Mouse (Mus musculus): ENCODE results near the gene Lce1a2. TPM values are rescaled to one million over a fixed set of nuclear protein-coding genes. Genes with fewer than 3 reads are reported as not detected.

The Lce1a2 gene
- polyA plus RNA-seq, 1 experiment from 2014 or later = not detected

- no peaks in the 10 kb centered on the region for H3K4me1 ChIP-seq (replicated peaks; ENCODE audit: control insufficient read depth, insufficient read depth, low read length)
- no peaks in the 10 kb centered on the region for H3K36me3 ChIP-seq (ENCODE audit: control insufficient read depth, insufficient read depth, low read length)
- no peaks in the 10 kb centered on the region for H3K9me3 ChIP-seq (ENCODE audit: control insufficient read depth, low read length)
These were observed 30.3 kb downstream of the Lce1a2 start for GRCm38 (mm10) chr3:92639854-92640253.

DNA sequence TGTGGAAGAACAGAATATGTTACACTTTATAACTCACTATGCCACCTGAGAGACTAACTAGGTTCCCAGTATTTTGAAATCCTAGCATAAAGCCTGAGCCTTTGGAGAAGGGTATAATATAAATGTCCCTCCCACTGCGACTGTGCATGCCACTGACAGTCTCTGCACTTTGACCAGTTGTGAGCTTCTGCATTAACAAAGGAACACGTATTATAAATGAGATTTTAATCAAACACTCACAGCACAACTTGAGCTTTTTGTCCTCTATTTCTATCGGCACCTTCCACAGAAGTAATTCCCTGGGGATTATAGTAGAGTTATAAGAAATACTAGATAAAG lies 31.5 kb downstream of the Lce1a2 start:
- Histone ChIP-seq H3K36me3 (ENCODE audit: control insufficient read depth, insufficient read depth, low read length) (no peaks in the 10 kb centered on the region), H3K9ac (ENCODE audit: low read length) (no peak overlapping the region), H3K27ac (ENCODE audit: low read length) (no peak overlapping the region), H3K4me3 (ENCODE audit: low read length) (no peak overlapping the region), H3K4me1 (replicated peaks; ENCODE audit: control insufficient read depth, insufficient read depth, low read length) (no peaks in the 10 kb centered on the region), H3K27me3 (ENCODE audit: control insufficient read depth, insufficient read depth, low read depth, low read length) (no peaks in the 10 kb centered on the region), H3K4me2 (ENCODE audit: low read depth, low read length) (no peak overlapping the region), H3K9me3 (ENCODE audit: control insufficient read depth, low read length) (no peaks in the 10 kb centered on the region)
- WGBS = 66% methylated on average over 3 of the region's 3 CpGs
- ATAC-seq (ENCODE audit: low read depth) = no peak

More at GRCm38 (mm10) chr3:92639854-92640253, 30.3 kb downstream of the Lce1a2 start:
- Histone ChIP-seq H3K27ac (ENCODE audit: low read length) (no peak overlapping the region), H3K27me3 (ENCODE audit: control insufficient read depth, insufficient read depth, low read depth, low read length) (no peaks in the 10 kb centered on the region), H3K4me2 (ENCODE audit: low read depth, low read length) (no peak overlapping the region), H3K4me3 (ENCODE audit: low read length) (no peak overlapping the region), H3K9ac (ENCODE audit: low read length) (no peak overlapping the region)
- 89% methylated on average over 15 of the region's 15 CpGs for WGBS
- no peak for ATAC-seq (ENCODE audit: low read depth)

DNA sequence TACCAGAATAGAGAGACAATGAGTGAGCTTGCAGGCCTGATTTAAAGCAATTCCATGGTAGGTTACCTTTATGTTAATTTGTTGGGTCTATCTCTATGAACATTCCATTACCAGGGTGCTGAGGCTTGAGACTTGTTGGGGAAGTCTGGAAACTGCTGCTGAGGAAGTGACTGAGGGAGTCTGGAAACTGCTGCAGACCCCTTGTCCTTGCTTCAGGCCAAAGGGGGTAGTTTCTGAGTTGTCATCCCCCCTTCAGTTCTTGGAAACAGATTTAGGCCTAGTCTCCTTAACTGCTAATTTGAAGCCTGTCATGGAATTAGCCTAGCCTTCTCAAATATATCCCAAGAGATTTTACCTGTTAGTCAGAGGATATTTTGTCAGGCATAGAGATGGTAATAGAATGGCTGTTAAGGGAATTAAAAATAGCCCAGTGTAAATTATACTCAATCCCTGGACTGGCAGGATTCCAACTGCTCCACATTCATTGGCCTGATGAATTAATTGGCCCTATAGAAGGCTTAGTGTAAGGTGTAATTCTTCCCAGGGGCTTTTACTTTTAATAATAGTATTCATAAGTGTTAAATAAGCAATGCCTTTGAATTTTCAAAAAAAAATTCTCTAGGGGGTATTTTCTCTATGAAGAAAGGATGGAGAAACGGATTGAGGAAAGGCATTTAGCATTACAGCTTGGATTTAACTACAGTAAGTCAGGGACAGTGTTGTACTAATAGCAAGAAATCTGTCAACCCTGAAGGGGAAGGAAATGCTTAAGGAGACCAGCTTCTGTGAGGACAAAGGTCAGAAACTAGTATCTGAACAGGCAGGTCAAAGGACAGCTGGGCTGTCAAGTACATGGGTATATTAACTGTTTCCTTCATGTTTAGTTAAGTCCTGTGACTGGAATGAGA lies 32.1 kb downstream of the Lce1a2 start:
- no peak overlapping the region for H3K4me2 ChIP-seq (ENCODE audit: low read depth, low read length)
- WGBS = 56% methylated on average over 1 of the region's 1 CpGs

GRCm38 (mm10) chr3:92621560-92621959 lies 48.6 kb downstream of the Lce1a2 start, which contains the start of gene Lce6a:
Gene Lce6a (minus strand): TSS chr3:92621660.
- 39% methylated on average over 2 of the region's 2 CpGs for WGBS

More for the DNA sequence above, 32.1 kb downstream of the Lce1a2 start:
- no peak for ATAC-seq (ENCODE audit: low read depth)
- H3K36me3 ChIP-seq (ENCODE audit: control insufficient read depth, insufficient read depth, low read length) = no peaks in the 10 kb centered on the region
- H3K27me3 ChIP-seq (ENCODE audit: control insufficient read depth, insufficient read depth, low read depth, low read length) = no peaks in the 10 kb centered on the region
- no peak overlapping the region for H3K4me3 ChIP-seq (ENCODE audit: low read length)
- H3K4me1 ChIP-seq (replicated peaks; ENCODE audit: control insufficient read depth, insufficient read depth, low read length) = no peaks in the 10 kb centered on the region
- no peak overlapping the region for H3K27ac ChIP-seq (ENCODE audit: low read length)
- no peaks in the 10 kb centered on the region for H3K9me3 ChIP-seq (ENCODE audit: control insufficient read depth, low read length)
- H3K9ac ChIP-seq (ENCODE audit: low read length) = no peak overlapping the region

More at GRCm38 (mm10) chr3:92621560-92621959, 48.6 kb downstream of the Lce1a2 start, which contains the start of gene Lce6a:
- Histone ChIP-seq H3K4me2 (ENCODE audit: low read depth, low read length) (no peak within 1 kb of the TSS), H3K36me3 (ENCODE audit: control insufficient read depth, insufficient read depth, low read length) (no peaks in the 10 kb centered on the region), H3K9me3 (ENCODE audit: control insufficient read depth, low read length) (no peaks in the 10 kb centered on the region), H3K4me3 (ENCODE audit: low read length) (no peak within 1 kb of the TSS), H3K4me1 (replicated peaks; ENCODE audit: control insufficient read depth, insufficient read depth, low read length) (no peaks in the 10 kb centered on the region), H3K27me3 (ENCODE audit: control insufficient read depth, insufficient read depth, low read depth, low read length) (no peaks in the 10 kb centered on the region), H3K27ac (ENCODE audit: low read length) (no peak within 1 kb of the TSS), H3K9ac (ENCODE audit: low read length) (no peak within 1 kb of the TSS)
- ATAC-seq (ENCODE audit: low read depth) = no peak

Other genes starting within 250 kb of the Lce1a2 start
- gene Gm9774, start 240.9 kb downstream of the Lce1a2 start, polyA plus RNA-seq (2015; fragmentation: Nextera tagmentation; extraction: Ambion mirVana) = 7.8 and 10.3 TPM in 2 replicates
- gene Sprr2k, start 237.7 kb downstream of the Lce1a2 start, polyA plus RNA-seq (2015; fragmentation: Nextera tagmentation; extraction: Ambion mirVana) = not detected in 2 replicates
- 0.79 TPM in 1 of 2 replicates, not detected in the other for gene Sprr1b, start 231.5 kb downstream of the Lce1a2 start, polyA plus RNA-seq (2015; fragmentation: Nextera tagmentation; extraction: Ambion mirVana)
- gene Sprr3, start 211.6 kb downstream of the Lce1a2 start, polyA plus RNA-seq (2015; fragmentation: Nextera tagmentation; extraction: Ambion mirVana) = not detected in 2 replicates
- gene Sprr1a, start 184.4 kb downstream of the Lce1a2 start, polyA plus RNA-seq (2015; fragmentation: Nextera tagmentation; extraction: Ambion mirVana) = 0.97 and 2.8 TPM in 2 replicates
- not detected in 2 replicates for gene Sprr4, start 169.8 kb downstream of the Lce1a2 start, polyA plus RNA-seq (2015; fragmentation: Nextera tagmentation; extraction: Ambion mirVana)
- gene 2310046K23Rik, start 135.8 kb downstream of the Lce1a2 start, polyA plus RNA-seq (2015; fragmentation: Nextera tagmentation; extraction: Ambion mirVana) = not detected in 2 replicates
- 0.64 TPM in 1 of 2 replicates, not detected in the other for gene Ivl, start 96.6 kb downstream of the Lce1a2 start, polyA plus RNA-seq (2015; fragmentation: Nextera tagmentation; extraction: Ambion mirVana)
- gene Smcp, start 81.3 kb downstream of the Lce1a2 start, polyA plus RNA-seq (2015; fragmentation: Nextera tagmentation; extraction: Ambion mirVana) = not detected in 2 replicates
- not detected in 2 replicates for gene 2210017I01Rik, start 62.8 kb downstream of the Lce1a2 start, polyA plus RNA-seq (2015; fragmentation: Nextera tagmentation; extraction: Ambion mirVana)
- not detected in 2 replicates for gene Lce6a, start 48.7 kb downstream of the Lce1a2 start, polyA plus RNA-seq (2015; fragmentation: Nextera tagmentation; extraction: Ambion mirVana)
- gene Lce1a1, start 22.0 kb downstream of the Lce1a2 start, polyA plus RNA-seq (2015; fragmentation: Nextera tagmentation; extraction: Ambion mirVana) = 0.31 TPM in 1 of 2 replicates, not detected in the other
- gene Lce1b, start 13.4 kb downstream of the Lce1a2 start, polyA plus RNA-seq (2015; fragmentation: Nextera tagmentation; extraction: Ambion mirVana) = not detected in 2 replicates
- not detected in 2 replicates for gene Lce1c, start 8.9 kb upstream of the Lce1a2 start, polyA plus RNA-seq (2015; fragmentation: Nextera tagmentation; extraction: Ambion mirVana)
- not detected in 2 replicates for gene Lce1d, start 16.9 kb upstream of the Lce1a2 start, polyA plus RNA-seq (2015; fragmentation: Nextera tagmentation; extraction: Ambion mirVana)
- not detected in 2 replicates for gene Lce1e, start 38.8 kb upstream of the Lce1a2 start, polyA plus RNA-seq (2015; fragmentation: Nextera tagmentation; extraction: Ambion mirVana)
- not detected in 2 replicates for gene Lce1f, start 50.0 kb upstream of the Lce1a2 start, polyA plus RNA-seq (2015; fragmentation: Nextera tagmentation; extraction: Ambion mirVana)
- gene Gm38119, start 68.8 kb upstream of the Lce1a2 start, polyA plus RNA-seq (2015; fragmentation: Nextera tagmentation; extraction: Ambion mirVana) = not detected in 2 replicates
- gene Lce1g, start 82.0 kb upstream of the Lce1a2 start, polyA plus RNA-seq (2015; fragmentation: Nextera tagmentation; extraction: Ambion mirVana) = not detected in 2 replicates
- not detected in 2 replicates for gene Lce1h, start 94.8 kb upstream of the Lce1a2 start, polyA plus RNA-seq (2015; fragmentation: Nextera tagmentation; extraction: Ambion mirVana)
- not detected in 2 replicates for gene Lce1i, start 108.6 kb upstream of the Lce1a2 start, polyA plus RNA-seq (2015; fragmentation: Nextera tagmentation; extraction: Ambion mirVana)
- not detected in 2 replicates for gene Lce1j, start 120.2 kb upstream of the Lce1a2 start, polyA plus RNA-seq (2015; fragmentation: Nextera tagmentation; extraction: Ambion mirVana)
- not detected in 2 replicates for gene Lce1k, start 137.6 kb upstream of the Lce1a2 start, polyA plus RNA-seq (2015; fragmentation: Nextera tagmentation; extraction: Ambion mirVana)
- gene Kprp, start 156.9 kb upstream of the Lce1a2 start, polyA plus RNA-seq (2015; fragmentation: Nextera tagmentation; extraction: Ambion mirVana) = not detected in 2 replicates
- not detected in 2 replicates for gene Lce1l, start 181.0 kb upstream of the Lce1a2 start, polyA plus RNA-seq (2015; fragmentation: Nextera tagmentation; extraction: Ambion mirVana)
- gene 2310050C09Rik, start 199.9 kb upstream of the Lce1a2 start, polyA plus RNA-seq (2015; fragmentation: Nextera tagmentation; extraction: Ambion mirVana) = not detected in 2 replicates

All from lung, embryonic 16.5 days (tissue).